Mouse (Mus musculus) liver, embryonic 11.5 days (tissue): Measurements from ENCODE around the gene Pafah1b2. TPM values are rescaled to one million over a fixed set of nuclear protein-coding genes. Genes with fewer than 3 reads are reported as not detected.

Experiments used
- microRNA-seq: library from miRNA; unstranded; fragments of <30 nt; microRNA quantifications from one replicate; pipeline ENCODE4, GENCODE M21; 2017; ENCODE audit warnings: borderline number of aligned reads
- polyA plus RNA-seq: library from polyadenylated mRNA; unstranded; fragments of >200 nt; fragmentation: Nextera tagmentation; extraction: Ambion mirVana; gene quantifications from 2 replicates; pipeline ENCODE4 v1.2.1, GENCODE M21; 2014

Gene Pafah1b2
- polyA plus RNA-seq, 1 experiment from 2014 or later = 137 TPM

Small RNA genes within 50 kb of the gene (microRNA-seq; reads per million reads assigned to microRNA genes)
- not detected for gene Mir7087

Other genes with a start within 250 kb of the Pafah1b2 start
- 10.3 and 12.9 TPM in 2 replicates for gene Cep164, start 184.0 kb downstream of the Pafah1b2 start, polyA plus RNA-seq
- gene Bace1, start 174.1 kb downstream of the Pafah1b2 start, polyA plus RNA-seq = 12.9 and 14.6 TPM in 2 replicates
- gene Pcsk7, start 106.2 kb downstream of the Pafah1b2 start, polyA plus RNA-seq = 12.2 and 13.6 TPM in 2 replicates
- gene Rnf214, start 105.8 kb downstream of the Pafah1b2 start, polyA plus RNA-seq = 33.7 and 37.3 TPM in 2 replicates
- gene Tagln, start 76.6 kb downstream of the Pafah1b2 start, polyA plus RNA-seq = 17.9 and 24.1 TPM in 2 replicates
- gene Sidt2, start 57.4 kb downstream of the Pafah1b2 start, polyA plus RNA-seq = 34.1 and 36.2 TPM in 2 replicates
- 8.6 and 9.5 TPM in 2 replicates for gene Sik3, start 130 bp upstream of the Pafah1b2 start, polyA plus RNA-seq
- 1,257 and 1,278 TPM in 2 replicates for gene Apoa1, start 215.9 kb upstream of the Pafah1b2 start, polyA plus RNA-seq
- 1.4 and 4.2 TPM in 2 replicates for gene Apoc3, start 222.9 kb upstream of the Pafah1b2 start, polyA plus RNA-seq
- not detected in 2 replicates for gene Apoa4, start 228.0 kb upstream of the Pafah1b2 start, polyA plus RNA-seq